Mouse (Mus musculus): ENCODE results near the gene Fam208a.

DNA sequence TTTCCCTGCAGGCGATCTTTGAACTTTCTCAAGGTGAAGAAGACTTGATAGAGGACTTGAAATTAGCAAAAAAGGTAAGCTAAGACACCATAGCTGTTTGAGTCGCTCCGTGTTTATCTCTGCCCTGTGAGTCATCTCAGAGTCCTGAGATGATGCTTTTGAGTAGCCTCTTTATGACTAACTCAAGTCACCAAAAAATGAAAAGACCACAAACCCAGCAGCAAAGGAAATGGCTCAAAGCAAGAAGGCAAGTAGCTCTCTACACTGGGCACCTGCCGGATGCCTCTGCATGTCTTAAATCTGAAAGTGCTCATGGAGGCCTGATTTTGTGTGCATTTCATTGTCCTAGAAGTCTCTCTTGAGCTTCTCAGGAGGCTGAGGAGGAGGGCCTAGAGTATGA is 44.5 kb upstream of the Fam208a start:
- TF ChIP-seq POLR2A (IDR thresholded peaks at IDR 0.05; ENCODE audit: borderline replicate concordance, control insufficient read depth, low read depth, low read length) (no peak), CTCF (IDR thresholded peaks at IDR 0.05; ENCODE audit: control insufficient read depth, insufficient read depth, low read length) (no peak)

Measured in bone marrow, adult 2 months (tissue).